Mouse (Mus musculus) testis, adult 2 months (tissue): ENCODE results near the gene Ppp1ca.

Experiments
- CTCF ChIP-seq: fragments of 200-500 bp; IDR thresholded peaks from 2 replicates; pipeline ENCODE4 v1.5.1; 2012; ENCODE audit warnings: low read depth, mild to moderate bottlenecking, inconsistent platforms, low read length, moderate library complexity; ENCODE audit not compliant: control insufficient read depth, insufficient read depth, insufficient replicate concordance
- POLR2A ChIP-seq: fragments of 200-500 bp; IDR thresholded peaks from 2 replicates; pipeline ENCODE4 v1.6.1; 2012; ENCODE audit warnings: low read depth, mild to moderate bottlenecking, inconsistent platforms, low read length, moderate library complexity; ENCODE audit not compliant: control insufficient read depth

DNA sequence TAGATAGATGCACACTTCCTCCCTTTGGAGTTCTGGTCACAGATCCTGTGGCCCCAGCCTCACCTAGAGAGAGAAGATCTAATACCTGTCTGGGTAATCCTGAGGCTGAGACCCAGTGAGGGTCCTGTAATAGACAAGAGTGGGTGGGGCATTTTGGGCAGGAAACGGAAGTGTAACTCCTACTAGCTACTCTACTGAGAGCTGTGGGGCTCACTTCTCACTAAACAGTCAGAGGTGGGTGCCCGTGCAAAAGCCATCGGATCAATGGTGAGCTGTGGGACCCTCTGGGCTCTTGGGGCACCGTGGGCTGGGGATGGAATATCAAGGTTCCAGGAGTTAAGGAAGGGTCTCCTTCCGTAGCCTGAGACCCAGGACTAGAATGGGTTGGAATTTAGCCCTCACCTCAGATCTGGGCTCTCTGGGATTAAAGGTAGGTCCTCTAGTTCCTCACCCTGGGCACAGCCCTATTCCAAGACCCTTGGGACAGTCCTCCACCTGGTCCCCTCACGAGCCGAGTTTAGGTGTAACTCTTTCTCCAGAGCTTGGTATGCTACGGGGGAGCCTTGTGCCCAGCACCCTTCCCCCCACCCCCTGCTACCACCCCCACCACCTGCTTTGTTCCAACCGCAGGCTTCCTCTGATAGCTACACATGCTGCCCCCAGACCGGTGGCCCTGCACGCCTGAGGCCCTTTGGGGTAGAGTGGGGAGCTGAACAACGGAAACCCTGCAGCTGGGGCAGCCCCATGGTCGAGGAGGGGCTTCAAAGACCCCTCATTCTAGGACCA is 37.2 kb upstream of the Ppp1ca start:
- TF ChIP-seq CTCF: no peak
- TF ChIP-seq POLR2A: no peak
